Mouse (Mus musculus): Measurements from ENCODE around the gene Gm14325. TPM values are rescaled to one million over a fixed set of nuclear protein-coding genes. Genes with fewer than 3 reads are reported as not detected.
"Not testable (repeated sequence)": the region's sequence is repeated elsewhere in the genome, so short reads cannot be mapped to it uniquely, and the experiment has no call there.

Gene Gm14325
- polyA plus RNA-seq, 2 experiments: 33.9 to 46.9 TPM

DNA sequence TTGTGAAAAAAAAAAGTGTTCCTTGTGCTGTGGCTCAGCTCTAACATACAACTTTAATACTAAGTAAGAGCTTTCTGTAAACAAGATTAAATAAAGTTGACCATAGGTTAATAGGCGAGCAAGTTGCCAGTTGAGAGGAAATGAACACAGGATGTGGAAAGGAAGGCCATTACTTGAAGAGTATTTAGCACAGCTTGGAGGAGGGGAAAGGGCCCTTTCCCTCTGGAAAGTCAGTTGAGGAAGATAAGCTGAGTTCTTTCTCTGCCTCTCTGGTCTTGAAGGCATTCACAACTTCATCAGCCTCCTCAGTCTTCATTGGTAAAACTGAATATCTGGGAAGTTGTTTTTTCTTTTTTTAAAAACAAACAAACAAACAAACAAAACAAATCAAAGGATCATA is 52.8 kb downstream of the Gm14325 start:
- not testable (repeated sequence) for H3K9ac ChIP-seq (ENCODE audit: low read depth, low read length, severe bottlenecking); H3K27me3 ChIP-seq (ENCODE audit: control insufficient read depth, insufficient read depth, low read length); H3K27ac ChIP-seq (replicated peaks; ENCODE audit: low read depth, low read length); DNase-seq (ENCODE audit: low spot score); ATAC-seq (ENCODE audit: low FRiP score, low read depth); H3K4me1 ChIP-seq (ENCODE audit: control insufficient read depth, insufficient read depth, low read length); H3K4me3 ChIP-seq (replicated peaks; ENCODE audit: low read length); H3K9me3 ChIP-seq (ENCODE audit: control insufficient read depth, low read length); H3K4me2 ChIP-seq (replicated peaks; ENCODE audit: low read depth, low read length, severe bottlenecking); H3K36me3 ChIP-seq (ENCODE audit: control insufficient read depth, insufficient read depth, low read length)
- 48% methylated on average over 1 of the region's 1 CpGs for WGBS

Other genes starting within 250 kb of the Gm14325 start
- 4.4 and 9.3 TPM in 2 replicates for gene Gm14322, start 81.0 kb downstream of the Gm14325 start, polyA plus RNA-seq (2012; rRNA removed)
- gene Gm14322, start 81.0 kb downstream of the Gm14325 start, polyA plus RNA-seq (2014; fragmentation: Nextera tagmentation; extraction: Ambion mirVana): 5.1 and 10.3 TPM in 2 replicates
- gene Gm14327, start 56.8 kb upstream of the Gm14325 start, polyA plus RNA-seq (2012; rRNA removed): 1.5 and 3.8 TPM in 2 replicates
- 2.6 and 2.8 TPM in 2 replicates for gene Gm14327, start 56.8 kb upstream of the Gm14325 start, polyA plus RNA-seq (2014; fragmentation: Nextera tagmentation; extraction: Ambion mirVana)
- 0.37 and 0.97 TPM in 2 replicates for gene Zfp972, start 85.3 kb upstream of the Gm14325 start, polyA plus RNA-seq (2012; rRNA removed)
- 0.98 TPM in 1 of 2 replicates, not detected in the other for gene Zfp972, start 85.3 kb upstream of the Gm14325 start, polyA plus RNA-seq (2014; fragmentation: Nextera tagmentation; extraction: Ambion mirVana)
- 7.2 and 9.6 TPM in 2 replicates for gene Gm14326, start 117.0 kb upstream of the Gm14325 start, polyA plus RNA-seq (2012; rRNA removed)
- 19.6 and 22.1 TPM in 2 replicates for gene Gm14326, start 117.0 kb upstream of the Gm14325 start, polyA plus RNA-seq (2014; fragmentation: Nextera tagmentation; extraction: Ambion mirVana)
- 4.0 and 7.2 TPM in 2 replicates for gene Zfp971, start 182.9 kb upstream of the Gm14325 start, polyA plus RNA-seq (2012; rRNA removed)
- gene Zfp971, start 182.9 kb upstream of the Gm14325 start, polyA plus RNA-seq (2014; fragmentation: Nextera tagmentation; extraction: Ambion mirVana): 13.5 and 14.5 TPM in 2 replicates
- gene Zfp931, start 238.1 kb upstream of the Gm14325 start, polyA plus RNA-seq (2012; rRNA removed): 6.9 and 9.6 TPM in 2 replicates
- 14.7 and 16.2 TPM in 2 replicates for gene Zfp931, start 238.1 kb upstream of the Gm14325 start, polyA plus RNA-seq (2014; fragmentation: Nextera tagmentation; extraction: Ambion mirVana)

Measured in limb, embryonic 14.5 days (tissue).